Mouse (Mus musculus): ENCODE measurements at regions not wholly inside any gene's neighbourhood (a gene's known extent, or its start where the extent isn't known, plus 50 kb on each side); places are given as distances from the start of the nearest gene placed in this dataset.

DNA sequence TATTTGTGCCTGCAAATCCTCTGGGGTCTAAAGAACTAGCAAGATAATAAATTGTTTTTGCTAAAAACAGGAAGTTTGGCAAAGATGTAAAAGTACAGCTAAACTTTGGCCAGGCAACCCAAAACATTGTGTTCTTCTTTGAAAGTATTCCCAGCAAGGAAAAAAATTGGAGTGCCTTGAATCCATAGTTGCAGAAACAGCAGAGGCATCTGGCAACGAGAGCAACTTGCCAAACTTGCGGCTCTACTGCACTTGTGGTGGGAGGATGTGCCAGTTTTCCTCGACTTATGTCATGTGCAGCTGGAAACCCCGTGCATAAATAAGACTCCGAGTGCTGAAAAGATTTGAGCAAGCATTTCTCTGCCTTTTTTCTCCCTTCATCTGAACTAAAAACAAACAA lies 185.2 kb upstream of the Meis1 start:
- H3K27ac ChIP-seq: peak overlapping the region; percentile 39; the same call in 1 of the 2 replicates
- DNase-seq: peak; percentile 51 to 71
- no peak overlapping the region for H3K4me3 ChIP-seq
- no peak for TF ChIP-seq EP300 (IDR thresholded peaks at IDR 0.05; ENCODE audit: insufficient read depth, low read depth, low read length)
- TF ChIP-seq CTCF (IDR thresholded peaks at IDR 0.05): no peak
- no peak for TF ChIP-seq POLR2A (IDR thresholded peaks at IDR 0.05; ENCODE audit: insufficient read depth, low read depth, low read length)
- no peaks in the 10 kb centered on the region for H3K36me3 ChIP-seq (ENCODE audit: control insufficient read depth, insufficient read depth, low read length)
- no peak overlapping the region for H3K9ac ChIP-seq (ENCODE audit: low read depth, low read length)
- no peaks in the 10 kb centered on the region for H3K79me2 ChIP-seq (replicated peaks; ENCODE audit: control insufficient read depth, insufficient read depth, low read length)
- peaks cover 2% of the 10 kb centered on the region for H3K4me1 ChIP-seq (ENCODE audit: control insufficient read depth, insufficient read depth, low read length)
- WGBS: 29% methylated on average over 5 of the region's 5 CpGs
- intact Hi-C loops (cut with DNase I): loop anchor here (5.0 kb wide), 2 partner anchors 62 to 182 kb away; no protein-coding TSS in a partner anchor
- no peaks in the 10 kb centered on the region for H3K27me3 ChIP-seq (ENCODE audit: control insufficient read depth, insufficient read depth, low read length)

DNA sequence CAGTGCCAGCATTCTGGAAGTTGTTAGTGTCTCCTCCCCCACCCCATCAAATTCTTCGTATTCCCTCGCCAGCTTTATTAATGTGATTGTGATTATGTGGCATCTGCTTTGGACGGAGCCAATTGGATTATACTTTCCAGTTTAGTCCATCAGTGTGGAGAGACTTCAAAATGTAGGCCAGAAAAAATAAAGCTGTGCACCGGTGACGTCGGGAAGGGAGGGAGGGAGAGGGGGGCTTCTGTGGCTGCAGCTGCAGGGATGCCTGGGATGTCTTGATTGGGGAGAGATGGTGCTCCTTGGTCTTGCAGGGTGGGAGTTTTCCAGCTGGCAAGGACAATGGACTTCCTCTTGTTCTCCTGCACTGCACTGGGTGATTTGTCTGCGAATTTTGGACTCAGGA lies 185.7 kb upstream of the Meis1 start:
- DNase-seq: peak; percentile 28 to 33
- Histone ChIP-seq H3K9ac (ENCODE audit: low read depth, low read length) (no peak overlapping the region), H3K27ac (peak overlapping the region; percentile 39), H3K36me3 (ENCODE audit: control insufficient read depth, insufficient read depth, low read length) (no peaks in the 10 kb centered on the region), H3K79me2 (replicated peaks; ENCODE audit: control insufficient read depth, insufficient read depth, low read length) (no peaks in the 10 kb centered on the region), H3K27me3 (ENCODE audit: control insufficient read depth, insufficient read depth, low read length) (no peaks in the 10 kb centered on the region), H3K4me3 (no peak overlapping the region), H3K4me1 (ENCODE audit: control insufficient read depth, insufficient read depth, low read length) (peaks cover 2% of the 10 kb centered on the region)
- intact Hi-C loops (cut with DNase I): loop anchor here (5.0 kb wide), 2 partner anchors 62 to 182 kb away; no protein-coding TSS in a partner anchor
- WGBS: 48% methylated on average over 7 of the region's 7 CpGs
- TF ChIP-seq CTCF (IDR thresholded peaks at IDR 0.05): no peak
- no peak for TF ChIP-seq EP300 (IDR thresholded peaks at IDR 0.05; ENCODE audit: insufficient read depth, low read depth, low read length)
- TF ChIP-seq POLR2A (IDR thresholded peaks at IDR 0.05; ENCODE audit: insufficient read depth, low read depth, low read length): no peak

DNA sequence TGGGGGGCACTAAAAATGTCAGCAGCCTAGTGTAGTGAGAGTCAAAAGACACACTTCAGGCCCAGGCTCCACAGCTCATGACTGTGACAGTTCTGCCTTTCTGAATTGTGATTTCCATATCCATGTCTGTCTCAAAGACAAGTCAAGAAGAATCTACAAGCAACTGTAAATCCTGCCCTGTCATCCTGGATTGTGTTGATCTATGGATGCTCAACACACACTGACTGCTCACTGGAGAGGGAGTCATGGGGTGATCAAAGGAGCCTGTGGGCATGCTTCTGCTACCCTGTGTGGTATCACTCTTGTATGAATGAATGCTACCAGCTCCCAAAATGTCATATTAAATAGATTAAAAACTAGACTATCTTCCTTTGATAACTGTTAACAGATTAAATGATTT lies 186.4 kb upstream of the Meis1 start:
- H3K79me2 ChIP-seq (replicated peaks; ENCODE audit: control insufficient read depth, insufficient read depth, low read length): no peaks in the 10 kb centered on the region
- intact Hi-C loops (cut with DNase I): no loop called here
- peak overlapping the region; percentile 38; the same call in 1 of the 2 replicates for H3K27ac ChIP-seq
- peaks cover 2% of the 10 kb centered on the region for H3K4me1 ChIP-seq (ENCODE audit: control insufficient read depth, insufficient read depth, low read length)
- H3K4me3 ChIP-seq: no peak overlapping the region
- no peak for DNase-seq
- H3K9ac ChIP-seq (ENCODE audit: low read depth, low read length): no peak overlapping the region
- H3K27me3 ChIP-seq (ENCODE audit: control insufficient read depth, insufficient read depth, low read length): no peaks in the 10 kb centered on the region
- TF ChIP-seq CTCF (IDR thresholded peaks at IDR 0.05): no peak
- H3K36me3 ChIP-seq (ENCODE audit: control insufficient read depth, insufficient read depth, low read length): no peaks in the 10 kb centered on the region

- no peak for DNase-seq
- no peak overlapping the region for H3K4me3 ChIP-seq
- H3K4me1 ChIP-seq (ENCODE audit: control insufficient read depth, insufficient read depth, low read length): no peaks in the 10 kb centered on the region
- no peak overlapping the region for H3K27ac ChIP-seq
- WGBS: 76% methylated on average over 3 of the region's 3 CpGs
- intact Hi-C loops (cut with DNase I): no loop called here
- TF ChIP-seq POLR2A (IDR thresholded peaks at IDR 0.05; ENCODE audit: insufficient read depth, low read depth, low read length): no peak
- TF ChIP-seq EP300 (IDR thresholded peaks at IDR 0.05; ENCODE audit: insufficient read depth, low read depth, low read length): no peak
- no peak for TF ChIP-seq CTCF (IDR thresholded peaks at IDR 0.05)
- no peaks in the 10 kb centered on the region for H3K27me3 ChIP-seq (ENCODE audit: control insufficient read depth, insufficient read depth, low read length)
- H3K9ac ChIP-seq (ENCODE audit: low read depth, low read length): no peak overlapping the region
- H3K79me2 ChIP-seq (replicated peaks; ENCODE audit: control insufficient read depth, insufficient read depth, low read length): no peaks in the 10 kb centered on the region
- no peaks in the 10 kb centered on the region for H3K36me3 ChIP-seq (ENCODE audit: control insufficient read depth, insufficient read depth, low read length)
These were observed 200.7 kb upstream of the Meis1 start for GRCm38 (mm10) chr11:19219476-19219875.

DNA sequence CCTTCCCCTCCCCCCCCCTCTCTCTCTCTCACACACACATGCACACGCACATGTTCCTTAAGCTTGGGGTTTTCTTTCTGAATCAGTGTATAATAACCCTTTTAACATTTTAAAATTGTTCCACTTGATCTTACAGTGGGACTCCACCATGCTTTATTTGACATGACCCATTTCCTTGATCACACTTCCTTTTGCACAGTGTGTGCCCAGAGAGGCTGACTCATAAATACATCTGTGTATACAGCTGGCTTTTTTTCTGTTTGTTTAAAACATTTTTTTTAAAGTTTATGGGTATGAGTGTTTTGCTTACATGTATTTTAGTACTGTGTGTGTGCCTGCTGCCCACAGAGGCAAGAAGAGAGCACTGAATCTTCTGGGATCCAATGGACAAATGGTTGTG lies 202.7 kb upstream of the Meis1 start:
- no peak for TF ChIP-seq EP300 (IDR thresholded peaks at IDR 0.05; ENCODE audit: insufficient read depth, low read depth, low read length)
- TF ChIP-seq POLR2A (IDR thresholded peaks at IDR 0.05; ENCODE audit: insufficient read depth, low read depth, low read length): no peak
- no peak for TF ChIP-seq CTCF (IDR thresholded peaks at IDR 0.05)
- intact Hi-C loops (cut with DNase I): no loop called here
- no peaks in the 10 kb centered on the region for H3K4me1 ChIP-seq (ENCODE audit: control insufficient read depth, insufficient read depth, low read length)
- no peak overlapping the region for H3K9ac ChIP-seq (ENCODE audit: low read depth, low read length)
- H3K27ac ChIP-seq: no peak overlapping the region
- no peak for DNase-seq
- no peaks in the 10 kb centered on the region for H3K36me3 ChIP-seq (ENCODE audit: control insufficient read depth, insufficient read depth, low read length)
- H3K27me3 ChIP-seq (ENCODE audit: control insufficient read depth, insufficient read depth, low read length): no peaks in the 10 kb centered on the region
- H3K79me2 ChIP-seq (replicated peaks; ENCODE audit: control insufficient read depth, insufficient read depth, low read length): no peaks in the 10 kb centered on the region
- no CpG with 5 or more reads among the region's 1 CpGs for WGBS
- no peak overlapping the region for H3K4me3 ChIP-seq

GRCm38 (mm10) chr11:19226756-19227155 lies 208.0 kb upstream of the Meis1 start:
- Histone ChIP-seq H3K4me3 (no peak overlapping the region), H3K27me3 (ENCODE audit: control insufficient read depth, insufficient read depth, low read length) (no peaks in the 10 kb centered on the region), H3K36me3 (ENCODE audit: control insufficient read depth, insufficient read depth, low read length) (no peaks in the 10 kb centered on the region), H3K9ac (ENCODE audit: low read depth, low read length) (no peak overlapping the region), H3K79me2 (replicated peaks; ENCODE audit: control insufficient read depth, insufficient read depth, low read length) (no peaks in the 10 kb centered on the region), H3K4me1 (ENCODE audit: control insufficient read depth, insufficient read depth, low read length) (no peaks in the 10 kb centered on the region), H3K27ac (no peak overlapping the region)
- intact Hi-C loops (cut with DNase I): no loop called here
- WGBS: 77% methylated on average over 2 of the region's 2 CpGs
- TF ChIP-seq CTCF (IDR thresholded peaks at IDR 0.05) (no peak), EP300 (IDR thresholded peaks at IDR 0.05; ENCODE audit: insufficient read depth, low read depth, low read length) (no peak), POLR2A (IDR thresholded peaks at IDR 0.05; ENCODE audit: insufficient read depth, low read depth, low read length) (no peak)
- no peak for DNase-seq
